8 mouse cellular contexts compared by ENCODE assay signal in genomic region chr2:113848245-113849121, GRCm38 (mm10). TPM values are rescaled to one million over a fixed set of nuclear protein-coding genes. Genes with fewer than 3 reads are reported as not detected.
DNase-seq lines count a peak whose midpoint lies in the region; ATAC-seq and TF ChIP-seq lines count a peak whose summit lies in the region.

Gene Arhgap11a, minus strand, starts transcription at chr2:113848661.

- under 1% methylated on average over 48 of the region's 48 CpGs for WGBS in cerebellum, adult 2 months
- WGBS in forebrain, postnatal 0 days, result under 1% methylated on average over 48 of the region's 48 CpGs
- under 1% methylated on average over 48 of the region's 48 CpGs for WGBS in lung, embryonic 15.5 days

- no peaks in the 10 kb centered on the region for H3K9me3 ChIP-seq in MEL (replicated peaks; ENCODE audit: insufficient read depth, low read length)
- no peaks in the 10 kb centered on the region for H3K9me3 ChIP-seq in forebrain, postnatal 0 days (ENCODE audit: low read length)
- H3K9me3 ChIP-seq in lung, embryonic 15.5 days, result no peaks in the 10 kb centered on the region

- peak within 1 kb of the TSS; percentile 94 for H3K4me2 ChIP-seq in forebrain, postnatal 0 days (ENCODE audit: low read depth)
- H3K4me2 ChIP-seq in lung, embryonic 15.5 days, result peak within 1 kb of the TSS; percentile 66

- no peaks in the 10 kb centered on the region for H3K27me3 ChIP-seq in MEL (ENCODE audit: control insufficient read depth in 1 of 2, insufficient read depth in 2 of 2, low read length in 2 of 2)
- no peaks in the 10 kb centered on the region for H3K27me3 ChIP-seq in cerebellum, adult 2 months (ENCODE audit: control insufficient read depth, insufficient read depth, low read length)
- H3K27me3 ChIP-seq in forebrain, postnatal 0 days (ENCODE audit: insufficient read depth, low read length), result no peaks in the 10 kb centered on the region
- H3K27me3 ChIP-seq in lung, embryonic 15.5 days, result no peaks in the 10 kb centered on the region

- peaks cover 36% of the 10 kb centered on the region for H3K79me2 ChIP-seq in MEL (ENCODE audit: control insufficient read depth, insufficient read depth, low read length, poor library complexity)

- peak within 1 kb of the TSS; percentile 85 to 87 for H3K4me3 ChIP-seq in MEL (ENCODE audit: control insufficient read depth in 1 of 2, insufficient read depth in 1 of 2, low read depth in 2 of 2, low read length in 2 of 2)
- H3K4me3 ChIP-seq in cerebellum, adult 2 months (replicated peaks; ENCODE audit: insufficient read depth, low read depth, low read length), result peak within 1 kb of the TSS; percentile 45
- H3K4me3 ChIP-seq in forebrain, postnatal 0 days (ENCODE audit: low read depth, low read length), result peak within 1 kb of the TSS; percentile 77
- peak within 1 kb of the TSS; percentile 91 for H3K4me3 ChIP-seq in lung, embryonic 15.5 days

- DNase-seq in MEL (ENCODE audit: low read depth, low spot score), result peak; percentile 97
- DNase-seq in cerebellum, adult 2 months, result peak; percentile 93
- DNase-seq in forebrain, postnatal 0 days, result peak; percentile 97
- peak; percentile 92 for DNase-seq in heart, postnatal 4 days
- peak; percentile 86 to 89 for DNase-seq in layer of hippocampus, adult 8-10 months (ENCODE audit: low spot score in 2 of 2)
- DNase-seq in ovary, adult 18-20 months (ENCODE audit: low spot score), result peak; percentile 69
- DNase-seq in thymus, postnatal 0 days (ENCODE audit: low spot score), result peak; percentile 95

- peaks cover 0 to 14% of the 10 kb centered on the region in 2 experiments; a peak in 3 of 4 replicates for H3K36me3 ChIP-seq in MEL (ENCODE audit: control insufficient read depth in 1 of 2, insufficient read depth in 2 of 2, low read length in 2 of 2)
- no peaks in the 10 kb centered on the region for H3K36me3 ChIP-seq in forebrain, postnatal 0 days (ENCODE audit: insufficient read depth)
- peaks cover 15% of the 10 kb centered on the region for H3K36me3 ChIP-seq in lung, embryonic 15.5 days

- H3K9ac ChIP-seq in MEL (ENCODE audit: control insufficient read depth, low read depth, low read length, poor library complexity, severe bottlenecking), result peak within 1 kb of the TSS; percentile 86
- H3K9ac ChIP-seq in forebrain, postnatal 0 days, result peak within 1 kb of the TSS; percentile 59
- peak within 1 kb of the TSS; percentile 77 for H3K9ac ChIP-seq in lung, embryonic 15.5 days

- TF ChIP-seq CTCF in MEL (IDR thresholded peaks at IDR 0.05 in 2 of 3, conservative IDR thresholded peaks at IDR 0.05 in 1 of 3; ENCODE audit: control insufficient read depth in 1 of 3, insufficient read depth in 1 of 3, low read depth in 2 of 3, low read length in 3 of 3, poor library complexity in 1 of 3, severe bottlenecking in 1 of 3), result no peak
- TF ChIP-seq CTCF in cerebellum, adult 2 months (IDR thresholded peaks at IDR 0.05; ENCODE audit: borderline replicate concordance, insufficient read depth, low read depth, low read length), result no peak
- TF ChIP-seq CTCF in forebrain, postnatal 0 days (IDR thresholded peaks at IDR 0.05; ENCODE audit: low read depth), result no peak

- TF ChIP-seq EP300 in MEL (IDR thresholded peaks at IDR 0.05; ENCODE audit: low read depth in 1 of 2, low read length in 2 of 2), result peak in 1 of 2 experiments; percentile 43; a peak in 1 of 4 replicates

- peak within 1 kb of the TSS; percentile 92 for H3K27ac ChIP-seq in MEL (ENCODE audit: control insufficient read depth, low read depth, low read length)
- peak within 1 kb of the TSS; percentile 55; the same call in 1 of the 2 replicates for H3K27ac ChIP-seq in cerebellum, adult 2 months (ENCODE audit: insufficient read depth, low read length)
- peak within 1 kb of the TSS; percentile 89 for H3K27ac ChIP-seq in forebrain, postnatal 0 days (ENCODE audit: low read depth, low read length)
- peak within 1 kb of the TSS; percentile 91 for H3K27ac ChIP-seq in lung, embryonic 15.5 days

- peak; percentile 97 for ATAC-seq in forebrain, postnatal 0 days
- ATAC-seq in lung, embryonic 15.5 days (ENCODE audit: borderline replicate concordance, extremely low read depth, low FRiP score, low TSS enrichment), result peak; percentile 95

- peak; percentile 56 to 85; a peak in 3 of 4 replicates for TF ChIP-seq POLR2A in MEL (IDR thresholded peaks at IDR 0.05; ENCODE audit: control insufficient read depth in 1 of 2, insufficient read depth in 1 of 2, low read depth in 1 of 2, low read length in 2 of 2, poor library complexity in 1 of 2)
- 0 out of 2 replicates have a peak, but pooled peaks have one; percentile 17 for TF ChIP-seq POLR2A in cerebellum, adult 2 months (IDR thresholded peaks at IDR 0.05; ENCODE audit: borderline replicate concordance, insufficient read depth, low read length)

- peaks cover 2 to 9% of the 10 kb centered on the region in 2 experiments for H3K4me1 ChIP-seq in MEL (ENCODE audit: control insufficient read depth in 1 of 2, insufficient read depth in 2 of 2, low read length in 2 of 2)
- no peaks in the 10 kb centered on the region for H3K4me1 ChIP-seq in cerebellum, adult 2 months (ENCODE audit: control insufficient read depth, insufficient read depth, low read length)
- no peaks in the 10 kb centered on the region for H3K4me1 ChIP-seq in forebrain, postnatal 0 days (ENCODE audit: insufficient read depth)
- peaks cover 28% of the 10 kb centered on the region for H3K4me1 ChIP-seq in lung, embryonic 15.5 days

- TF ChIP-seq RAD21 in MEL (IDR thresholded peaks at IDR 0.05; ENCODE audit: low read depth, low read length), result no peak

TF ChIP-seq in MEL, 35 proteins besides CTCF, POLR2A, EP300 and RAD21 (continues in another document):
- TF ChIP-seq JUND (IDR thresholded peaks at IDR 0.05; ENCODE audit: low read depth, low read length) (no peak), ZC3H11A (IDR thresholded peaks at IDR 0.05; ENCODE audit: low read depth, low read length) (no peak), CHD1 (IDR thresholded peaks at IDR 0.05; ENCODE audit: low read depth, low read length) (peak; percentile 96), TCF12 (IDR thresholded peaks at IDR 0.05; ENCODE audit: low read depth, low read length) (peak; percentile 48; the same call in 1 of the 2 replicates), ETS1 (IDR thresholded peaks at IDR 0.05; ENCODE audit: low read depth, low read length) (peak; percentile 72; the same call in 1 of the 2 replicates), USF2 (IDR thresholded peaks at IDR 0.05; ENCODE audit: borderline replicate concordance in 1 of 2, insufficient read depth in 1 of 2, low read depth in 1 of 2, low read length in 2 of 2) (no peak), E2F4 (IDR thresholded peaks at IDR 0.05; ENCODE audit: borderline replicate concordance, low read depth, low read length) (no peak), ZKSCAN1 (IDR thresholded peaks at IDR 0.05; ENCODE audit: low read depth, low read length) (no peak), USF1 (IDR thresholded peaks at IDR 0.05; ENCODE audit: low read depth, low read length) (0 out of 2 replicates have a peak, but pooled peaks have one; percentile 11), TAL1 (IDR thresholded peaks at IDR 0.05; ENCODE audit: low read length) (no peak), GABPA (IDR thresholded peaks at IDR 0.05; ENCODE audit: low read depth, low read length) (no peak), ZMIZ1 (IDR thresholded peaks at IDR 0.05; ENCODE audit: low read depth, low read length) (no peak), POLR2AphosphoS5 (IDR thresholded peaks at IDR 0.05; ENCODE audit: borderline replicate concordance, low read depth, low read length) (no peak), MAX (IDR thresholded peaks at IDR 0.05; ENCODE audit: low read length) (peak; percentile 99), ZNF384 (IDR thresholded peaks at IDR 0.05; ENCODE audit: low read depth, low read length) (no peak), SIN3A (IDR thresholded peaks at IDR 0.05; ENCODE audit: low read length) (peak; percentile 95), MYC (IDR thresholded peaks at IDR 0.05; ENCODE audit: low read depth, low read length) (no peak), HCFC1 (IDR thresholded peaks at IDR 0.05; ENCODE audit: low read depth, low read length) (peak; percentile 91), POLR2AphosphoS2 (IDR thresholded peaks at IDR 0.05; ENCODE audit: low read length) (peak; percentile 57; the same call in 1 of the 2 replicates), TBP (IDR thresholded peaks at IDR 0.05; ENCODE audit: low read depth, low read length) (peak; percentile 67), GATA1 (IDR thresholded peaks at IDR 0.05; ENCODE audit: low read depth, low read length) (0 out of 2 replicates have a peak, but pooled peaks have one; percentile 5), NRF1 (IDR thresholded peaks at IDR 0.05; ENCODE audit: insufficient read depth, low read depth, low read length, poor library complexity, severe bottlenecking) (0 out of 2 replicates have a peak, but pooled peaks have one; percentile 29), ELF1 (IDR thresholded peaks at IDR 0.05; ENCODE audit: low read depth, low read length) (peak; percentile 95), BHLHE40 (IDR thresholded peaks at IDR 0.05; ENCODE audit: borderline replicate concordance, low read depth, low read length) (0 out of 2 replicates have a peak, but pooled peaks have one; percentile 47), SMC3 (IDR thresholded peaks at IDR 0.05; ENCODE audit: low read depth, low read length) (no peak), CHD2 (IDR thresholded peaks at IDR 0.05; ENCODE audit: low read length) (peak; percentile 28), MAZ (IDR thresholded peaks at IDR 0.05; ENCODE audit: low read depth, low read length) (0 out of 2 replicates have a peak, but pooled peaks have one; percentile 66), MYB (IDR thresholded peaks at IDR 0.05; ENCODE audit: low read depth, low read length) (peak; percentile 77), UBTF (IDR thresholded peaks at IDR 0.05; ENCODE audit: borderline replicate concordance, insufficient read depth, low read depth, low read length) (no peak), NELFE (IDR thresholded peaks at IDR 0.05; ENCODE audit: low read depth, low read length) (peak; percentile 67), RCOR1 (IDR thresholded peaks at IDR 0.05; ENCODE audit: low read depth, low read length) (no peak)

RNA-seq across cellular contexts. Expression of gene Arhgap11a, which starts in this region (rescaled TPM):
- total RNA-seq in MEL (2012; rRNA removed), result 24.3 and 24.9 TPM in 2 replicates
- polyA plus RNA-seq in MEL (2012; ENCODE audit: insufficient read depth in 1 of 2, insufficient read length in 2 of 2, low read depth in 1 of 2, low replicate concordance in 2 of 2, missing spikeins in 1 of 2), result 10 to 100 TPM; 29.7 to 43.1 TPM
- polyA plus RNA-seq in cerebellum, adult 2 months (2012; rRNA removed), result 1.8 and 1.9 TPM in 2 replicates
- 1.8 and 2.7 TPM in 2 replicates for total RNA-seq in forebrain, postnatal 0 days (2014; rRNA removed)
- 3.6 and 5.2 TPM in 2 replicates for polyA plus RNA-seq in forebrain, postnatal 0 days (2015; fragmentation: Nextera tagmentation; extraction: Ambion mirVana)
- 10 to 100 TPM; 40.9 to 44.8 TPM for total RNA-seq in heart, postnatal 4 days (2021)
- total RNA-seq in layer of hippocampus, adult 8-10 months (2022), result 1 to 10 TPM; 1.1 to 3.3 (median 2.5) TPM
- polyA plus RNA-seq in lung, embryonic 15.5 days (2015; fragmentation: Nextera tagmentation; extraction: Ambion mirVana), result 30.3 and 30.9 TPM in 2 replicates
- polyA plus RNA-seq in thymus, postnatal 0 days (2015; fragmentation: Nextera tagmentation; extraction: Ambion mirVana), result 22.7 and 27.4 TPM in 2 replicates

Comparison
In these comparisons a context has a peak if more than half of its experiments do, and no peak if none do; other contexts are left out.
1. Peak in every context shown above with its lines: DNase-seq, ATAC-seq, H3K4me3 ChIP-seq and H3K27ac ChIP-seq.